Mouse (Mus musculus): ENCODE measurements around the gene Neil3. TPM values are rescaled to one million over a fixed set of nuclear protein-coding genes. Genes with fewer than 3 reads are reported as not detected.
A peak's percentile ranks its signal among the peaks of the same experiment; 100 is the strongest.

Gene Neil3
- 10.5 and 11.7 TPM in 2 replicates for polyA plus RNA-seq (2011; ENCODE audit: insufficient read depth, insufficient read length, low read depth, missing spikeins)

- Histone ChIP-seq H3K4me1 (ENCODE audit: control insufficient read depth, insufficient read depth, low read length) (no peaks in the 10 kb centered on the region), H3K36me3 (ENCODE audit: control insufficient read depth, insufficient read depth, low read length, poor library complexity, severe bottlenecking) (no peaks in the 10 kb centered on the region), H3K4me3 (ENCODE audit: low read depth, low read length) (peak within 1 kb of the TSS; percentile 56), H3K9ac (ENCODE audit: low read depth, poor library complexity, severe bottlenecking) (peak within 1 kb of the TSS; percentile 52), H3K27ac (ENCODE audit: insufficient read depth, low read length) (no peak within 1 kb of the TSS), H3K9me3 (replicated peaks; ENCODE audit: control insufficient read depth, insufficient read depth, low read length, poor library complexity, severe bottlenecking) (no peaks in the 10 kb centered on the region), H3K27me3 (ENCODE audit: control insufficient read depth, insufficient read depth, low read length, poor library complexity, severe bottlenecking) (no peaks in the 10 kb centered on the region; the same call in 1 of the 2 replicates)
- TF ChIP-seq CTCF (IDR thresholded peaks at IDR 0.05; ENCODE audit: low read depth, low read length) = no peak
- no peak for TF ChIP-seq EP300 (IDR thresholded peaks at IDR 0.05; ENCODE audit: insufficient read depth, low read depth, low read length)
- TF ChIP-seq POLR2A (IDR thresholded peaks at IDR 0.05; ENCODE audit: insufficient read depth, low read length) = no peak
Observed at GRCm38 (mm10) chr8:53638495-53639171, at the start of gene Neil3. Gene Neil3 (minus strand): TSS chr8:53639065.

DNA sequence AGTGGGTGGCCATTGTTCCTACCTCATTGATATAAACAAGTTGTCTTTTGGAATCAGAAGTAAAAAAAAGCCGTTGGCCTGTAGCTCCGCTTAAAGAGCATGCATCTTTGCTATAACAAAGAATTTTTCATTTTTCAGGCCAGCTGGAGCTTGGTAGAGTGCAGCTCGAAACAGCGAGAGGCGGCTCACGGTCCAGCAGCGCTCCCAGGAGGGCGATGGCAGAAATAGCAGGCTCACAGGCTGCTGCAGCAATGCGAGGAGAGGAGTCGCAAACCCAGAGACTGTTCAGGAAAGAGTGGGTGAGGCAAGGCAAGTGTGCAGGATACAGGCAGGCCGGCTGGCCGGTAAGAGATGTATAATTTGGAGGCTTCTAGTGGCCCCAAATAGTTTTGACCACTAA, 42.0 kb upstream of the Neil3 start:
- TF ChIP-seq EP300 (IDR thresholded peaks at IDR 0.05; ENCODE audit: insufficient read depth, low read depth, low read length) (no peak), CTCF (IDR thresholded peaks at IDR 0.05; ENCODE audit: low read depth, low read length) (peak; percentile 55), POLR2A (IDR thresholded peaks at IDR 0.05; ENCODE audit: insufficient read depth, low read length) (no peak)
- Histone ChIP-seq H3K4me3 (ENCODE audit: low read depth, low read length) (no peak overlapping the region), H3K4me1 (ENCODE audit: control insufficient read depth, insufficient read depth, low read length) (no peaks in the 10 kb centered on the region), H3K9me3 (replicated peaks; ENCODE audit: control insufficient read depth, insufficient read depth, low read length, poor library complexity, severe bottlenecking) (no peaks in the 10 kb centered on the region), H3K9ac (ENCODE audit: low read depth, poor library complexity, severe bottlenecking) (no peak overlapping the region), H3K36me3 (ENCODE audit: control insufficient read depth, insufficient read depth, low read length, poor library complexity, severe bottlenecking) (no peaks in the 10 kb centered on the region), H3K27me3 (ENCODE audit: control insufficient read depth, insufficient read depth, low read length, poor library complexity, severe bottlenecking) (0 out of 2 replicates have a peak, but pooled peaks cover 1% of the 10 kb centered on the region), H3K27ac (ENCODE audit: insufficient read depth, low read length) (no peak overlapping the region)

DNA sequence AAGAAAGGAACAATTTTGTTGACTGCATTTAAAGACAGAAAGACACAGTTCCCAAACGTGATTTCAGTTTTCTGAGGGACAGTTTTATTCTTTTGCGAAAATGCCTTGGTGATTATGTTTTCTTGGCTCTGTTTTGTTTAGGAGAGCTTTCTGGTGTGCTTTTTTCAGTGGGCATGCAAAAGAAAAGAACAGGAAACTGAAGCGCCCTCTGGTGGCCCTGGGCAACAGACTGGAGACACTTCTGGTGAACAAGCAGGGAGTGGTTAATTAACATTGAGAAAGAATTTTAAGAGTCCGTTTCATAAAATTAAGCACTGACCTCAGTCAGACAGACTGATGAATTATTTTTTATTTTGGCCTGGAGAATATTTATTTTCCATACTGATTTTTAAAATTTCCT, 25.1 kb upstream of the Neil3 start:
- no peak overlapping the region for H3K9ac ChIP-seq (ENCODE audit: low read depth, poor library complexity, severe bottlenecking)
- no peaks in the 10 kb centered on the region for H3K36me3 ChIP-seq (ENCODE audit: control insufficient read depth, insufficient read depth, low read length, poor library complexity, severe bottlenecking)
- H3K27ac ChIP-seq (ENCODE audit: insufficient read depth, low read length) = no peak overlapping the region
- no peaks in the 10 kb centered on the region for H3K27me3 ChIP-seq (ENCODE audit: control insufficient read depth, insufficient read depth, low read length, poor library complexity, severe bottlenecking)
- TF ChIP-seq EP300 (IDR thresholded peaks at IDR 0.05; ENCODE audit: insufficient read depth, low read depth, low read length) (no peak), CTCF (IDR thresholded peaks at IDR 0.05; ENCODE audit: low read depth, low read length) (peak; percentile 59), POLR2A (IDR thresholded peaks at IDR 0.05; ENCODE audit: insufficient read depth, low read length) (no peak)
- H3K9me3 ChIP-seq (replicated peaks; ENCODE audit: control insufficient read depth, insufficient read depth, low read length, poor library complexity, severe bottlenecking) = no peaks in the 10 kb centered on the region
- no peak overlapping the region for H3K4me3 ChIP-seq (ENCODE audit: low read depth, low read length)
- no peaks in the 10 kb centered on the region for H3K4me1 ChIP-seq (ENCODE audit: control insufficient read depth, insufficient read depth, low read length)

- H3K27me3 ChIP-seq (ENCODE audit: control insufficient read depth, insufficient read depth, low read length, poor library complexity, severe bottlenecking) = no peaks in the 10 kb centered on the region; the same call in 1 of the 2 replicates
- H3K9me3 ChIP-seq (replicated peaks; ENCODE audit: control insufficient read depth, insufficient read depth, low read length, poor library complexity, severe bottlenecking) = no peaks in the 10 kb centered on the region
- TF ChIP-seq CTCF (IDR thresholded peaks at IDR 0.05; ENCODE audit: low read depth, low read length) (no peak), EP300 (IDR thresholded peaks at IDR 0.05; ENCODE audit: insufficient read depth, low read depth, low read length) (no peak), POLR2A (IDR thresholded peaks at IDR 0.05; ENCODE audit: insufficient read depth, low read length) (no peak)
- H3K4me3 ChIP-seq (ENCODE audit: low read depth, low read length) = no peak overlapping the region
- no peak overlapping the region for H3K27ac ChIP-seq (ENCODE audit: insufficient read depth, low read length)
- no peaks in the 10 kb centered on the region for H3K4me1 ChIP-seq (ENCODE audit: control insufficient read depth, insufficient read depth, low read length)
- no peaks in the 10 kb centered on the region for H3K36me3 ChIP-seq (ENCODE audit: control insufficient read depth, insufficient read depth, low read length, poor library complexity, severe bottlenecking)
- no peak overlapping the region for H3K9ac ChIP-seq (ENCODE audit: low read depth, poor library complexity, severe bottlenecking)
Observed at GRCm38 (mm10) chr8:53661436-53661835, 22.6 kb upstream of the Neil3 start.

- Histone ChIP-seq H3K4me1 (ENCODE audit: control insufficient read depth, insufficient read depth, low read length) (no peaks in the 10 kb centered on the region), H3K27ac (ENCODE audit: insufficient read depth, low read length) (no peak overlapping the region), H3K27me3 (ENCODE audit: control insufficient read depth, insufficient read depth, low read length, poor library complexity, severe bottlenecking) (no peaks in the 10 kb centered on the region), H3K4me3 (ENCODE audit: low read depth, low read length) (no peak overlapping the region), H3K9ac (ENCODE audit: low read depth, poor library complexity, severe bottlenecking) (no peak overlapping the region), H3K9me3 (replicated peaks; ENCODE audit: control insufficient read depth, insufficient read depth, low read length, poor library complexity, severe bottlenecking) (no peaks in the 10 kb centered on the region), H3K36me3 (ENCODE audit: control insufficient read depth, insufficient read depth, low read length, poor library complexity, severe bottlenecking) (no peaks in the 10 kb centered on the region)
- TF ChIP-seq EP300 (IDR thresholded peaks at IDR 0.05; ENCODE audit: insufficient read depth, low read depth, low read length) (no peak), POLR2A (IDR thresholded peaks at IDR 0.05; ENCODE audit: insufficient read depth, low read length) (no peak), CTCF (IDR thresholded peaks at IDR 0.05; ENCODE audit: low read depth, low read length) (no peak)
Observed at GRCm38 (mm10) chr8:53630618-53631017, 8.2 kb downstream of the Neil3 start.

DNA sequence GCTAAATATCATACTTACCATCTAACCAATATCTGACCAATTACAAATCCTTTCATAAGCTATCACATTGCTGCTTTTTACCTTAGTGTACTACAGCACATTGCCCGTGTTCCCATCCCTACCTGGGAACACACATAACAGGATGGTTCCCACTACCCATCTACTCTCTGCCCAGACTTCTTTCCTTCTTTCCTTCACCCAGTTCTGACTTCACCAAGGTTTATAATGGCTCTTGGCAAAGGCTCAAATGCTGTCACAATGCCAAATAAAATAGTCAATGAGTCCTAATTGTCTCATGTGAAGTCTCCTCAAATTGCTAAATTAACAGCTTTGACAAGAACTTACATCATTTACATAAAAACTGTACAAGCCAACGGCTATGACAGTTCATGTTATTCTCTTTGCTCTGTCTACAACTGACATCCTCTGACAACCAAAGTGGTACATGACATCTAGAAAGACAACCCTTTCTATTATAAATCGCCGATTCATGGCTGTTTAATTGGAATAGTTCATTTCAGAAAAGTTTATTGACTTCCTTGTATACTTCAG, 9.9 kb downstream of the Neil3 start:
- Histone ChIP-seq H3K9me3 (replicated peaks; ENCODE audit: control insufficient read depth, insufficient read depth, low read length, poor library complexity, severe bottlenecking) (no peaks in the 10 kb centered on the region), H3K9ac (ENCODE audit: low read depth, poor library complexity, severe bottlenecking) (no peak overlapping the region), H3K27ac (ENCODE audit: insufficient read depth, low read length) (no peak overlapping the region), H3K27me3 (ENCODE audit: control insufficient read depth, insufficient read depth, low read length, poor library complexity, severe bottlenecking) (no peaks in the 10 kb centered on the region), H3K4me1 (ENCODE audit: control insufficient read depth, insufficient read depth, low read length) (no peaks in the 10 kb centered on the region), H3K36me3 (ENCODE audit: control insufficient read depth, insufficient read depth, low read length, poor library complexity, severe bottlenecking) (no peaks in the 10 kb centered on the region), H3K4me3 (ENCODE audit: low read depth, low read length) (no peak overlapping the region)
- no peak for TF ChIP-seq CTCF (IDR thresholded peaks at IDR 0.05; ENCODE audit: low read depth, low read length)
- TF ChIP-seq EP300 (IDR thresholded peaks at IDR 0.05; ENCODE audit: insufficient read depth, low read depth, low read length) = no peak
- TF ChIP-seq POLR2A (IDR thresholded peaks at IDR 0.05; ENCODE audit: insufficient read depth, low read length) = no peak
